Mouse (Mus musculus): Measurements from ENCODE around the gene Asl. TPM values are rescaled to one million over a fixed set of nuclear protein-coding genes. Genes with fewer than 3 reads are reported as not detected.

Gene Asl
- 131 and 168 TPM in 2 replicates for total RNA-seq (2021)
- long read RNA-seq, experiment 1, transcript Asl-205 (17 exons, 1,824 nt), result major isoform, 90 of 190 reads
- long read RNA-seq, experiment 1, transcript Asl-203 (16 exons, 2,413 nt), result minor isoform, 64 of 190 reads
- long read RNA-seq, experiment 1, partial matches to known transcripts, result 6 of 190 reads
- long read RNA-seq, experiment 1, other reads (novel, unspliced or antisense), result 30 of 190 reads
- long read RNA-seq, experiment 2, transcript Asl-203 (16 exons, 2,413 nt), result major isoform, 72 of 180 reads
- long read RNA-seq, experiment 2, transcript Asl-205 (17 exons, 1,824 nt), result minor isoform, 62 of 180 reads
- long read RNA-seq, experiment 2, partial matches to known transcripts, result 13 of 180 reads
- long read RNA-seq, experiment 2, other reads (novel, unspliced or antisense), result 33 of 180 reads

DNA sequence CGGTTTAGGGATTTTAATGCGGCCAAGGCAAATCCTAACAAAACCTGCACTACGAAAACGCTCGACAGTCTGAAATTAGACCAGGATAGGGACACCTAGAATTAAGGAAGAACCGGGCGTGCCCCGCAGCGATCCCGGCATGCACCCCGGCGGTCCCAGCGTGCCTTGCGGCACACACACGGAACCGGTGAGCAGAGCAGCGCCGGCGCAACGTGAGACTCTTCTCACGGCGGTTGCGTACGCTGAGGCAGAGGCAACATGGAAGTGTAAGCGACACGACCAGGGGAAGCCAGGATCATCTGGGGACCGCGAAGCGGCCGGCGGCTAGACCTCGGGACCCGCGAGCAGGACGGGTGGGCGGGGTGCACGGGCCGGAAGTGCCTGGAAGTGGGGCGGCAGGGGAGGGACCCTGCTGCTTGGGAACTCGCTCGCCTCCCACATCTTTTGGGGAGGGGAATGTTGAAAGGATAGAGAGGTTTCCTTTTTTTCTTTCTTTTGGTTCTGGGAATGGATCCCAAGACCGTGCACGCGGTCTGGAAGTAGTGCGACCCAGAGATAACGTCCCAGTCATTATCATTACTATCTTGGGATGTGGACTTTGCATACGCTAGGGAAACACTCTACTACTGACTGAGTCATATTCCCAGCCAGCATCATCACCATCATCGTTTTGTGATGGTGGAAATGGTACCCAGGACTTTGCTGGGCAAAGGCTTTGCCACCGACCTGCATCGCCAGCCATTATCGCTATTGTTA lies at the start of gene Asl, which contains the start of gene Crcp:
Asl (minus strand) TSS at position 106 of the 756 bp plus-strand sequence.
Crcp (plus strand) TSS at position 149 of the 756 bp plus-strand sequence.
- DNase-seq, result peak; percentile 92

DNA sequence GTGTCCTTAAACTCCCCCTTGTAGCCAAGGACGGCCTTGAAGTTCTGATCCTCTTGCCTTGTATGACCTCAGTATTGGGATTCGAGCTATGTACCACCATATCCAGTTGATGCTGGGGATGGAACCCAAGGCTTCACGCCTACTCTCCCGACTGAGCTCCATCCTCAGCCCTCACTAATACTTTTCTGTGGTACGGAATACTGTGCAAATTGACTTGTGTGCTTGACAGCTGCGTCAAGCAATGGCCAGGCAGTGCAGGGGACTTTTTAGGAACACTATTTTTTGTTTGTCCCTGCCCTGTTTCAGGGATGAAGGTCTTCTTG lies 49.7 kb upstream of the Asl start:
- DNase-seq, result no peak

DNA sequence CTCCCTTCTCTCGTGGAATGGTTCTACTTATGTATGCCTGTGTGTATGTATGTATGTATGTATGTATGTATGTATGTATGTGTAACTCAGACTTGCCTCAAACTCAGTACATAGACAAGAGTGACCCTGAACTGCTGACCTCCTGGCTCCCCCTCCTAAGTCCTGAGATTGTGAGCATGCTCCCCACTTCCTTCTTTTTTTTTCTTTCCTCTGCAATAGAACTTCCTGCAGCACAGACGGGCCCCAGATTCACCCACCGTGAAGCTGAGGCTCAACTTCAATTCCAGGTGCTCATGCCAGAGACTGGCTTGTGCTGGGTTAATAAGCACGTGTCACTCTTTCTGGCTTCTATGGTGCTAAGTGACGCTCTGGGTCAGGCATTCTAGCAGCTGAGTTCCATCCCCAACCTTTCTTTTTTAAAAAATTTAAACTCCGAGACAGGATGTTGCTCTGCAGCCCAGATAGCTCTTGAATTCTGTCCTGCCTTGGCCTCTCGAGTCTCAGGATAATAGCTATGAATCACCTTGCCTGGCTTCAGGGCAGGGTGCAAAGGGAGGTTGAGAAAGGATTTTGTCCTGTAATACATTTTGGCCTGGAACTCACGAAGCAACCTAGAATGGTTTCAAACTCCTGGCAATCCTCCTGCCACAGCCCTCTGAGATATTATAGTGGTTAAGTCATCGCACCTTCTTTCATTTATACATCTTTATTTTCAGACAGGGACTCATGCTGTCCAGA lies 49.2 kb upstream of the Asl start:
- peak; percentile 61 for DNase-seq

DNA sequence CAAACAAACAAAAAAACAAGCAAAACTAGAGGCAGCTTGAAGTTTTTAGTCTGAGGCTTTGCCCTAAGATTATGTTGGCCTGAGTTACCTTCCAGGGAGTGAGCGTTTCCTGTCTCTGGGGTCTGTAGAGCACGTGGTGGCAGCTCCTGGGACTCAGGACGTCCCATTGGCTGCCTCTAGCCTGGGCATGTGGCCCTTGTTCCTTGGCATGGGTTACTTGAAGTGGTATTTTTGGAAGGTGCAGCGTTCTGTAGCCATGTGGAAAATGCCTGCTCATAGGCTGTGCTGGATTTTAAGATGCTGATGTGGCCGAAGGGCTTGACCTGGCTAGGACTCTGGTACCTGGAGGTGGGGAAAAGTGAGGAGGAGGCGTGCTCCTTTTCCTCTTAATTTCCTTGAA lies 47.3 kb upstream of the Asl start:
- DNase-seq, result peak; percentile 50

DNA sequence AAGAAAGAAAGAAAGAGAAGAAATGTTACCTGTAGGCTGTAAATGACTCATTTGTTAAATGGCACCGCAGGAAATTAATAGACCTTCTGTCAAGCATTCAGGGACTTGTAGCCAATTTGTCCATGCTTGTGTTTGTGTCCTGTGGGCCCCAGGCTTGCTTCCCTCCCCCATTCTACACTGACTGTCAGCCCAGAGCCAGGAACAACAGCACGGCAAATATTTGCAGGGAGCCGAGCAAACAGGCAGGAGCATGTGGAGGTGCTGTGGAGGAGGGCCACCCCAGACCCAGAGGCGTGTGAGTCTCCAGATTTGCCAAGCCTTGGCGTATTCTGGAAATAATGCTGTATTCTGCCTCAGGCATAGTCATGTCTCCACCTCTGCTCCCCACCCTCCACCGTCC lies 45.4 kb upstream of the Asl start:
- no peak for DNase-seq

DNA sequence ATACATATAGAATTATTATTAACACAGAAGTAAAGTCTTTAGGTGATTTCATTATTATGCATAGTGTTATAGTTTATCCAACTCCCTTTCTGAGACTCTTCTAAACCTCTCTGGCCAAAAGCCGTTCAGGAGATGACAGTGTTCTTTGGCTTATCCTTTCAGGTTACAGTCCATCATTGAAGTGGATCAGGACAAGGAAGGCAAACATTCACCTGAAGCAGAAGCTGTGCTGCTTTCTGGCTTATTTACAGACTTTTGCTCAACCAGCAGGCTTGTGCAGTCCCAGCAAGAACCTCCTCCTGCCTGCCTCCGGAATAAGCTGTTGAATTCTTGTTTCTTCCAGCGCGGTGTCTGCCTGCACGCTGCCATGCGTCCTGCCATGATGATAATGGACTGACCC lies 44.0 kb upstream of the Asl start, which contains the start of gene Tpst1:
Tpst1 (plus strand) TSS at position 301 of the 400 bp plus-strand sequence.
- no peak for DNase-seq

DNA sequence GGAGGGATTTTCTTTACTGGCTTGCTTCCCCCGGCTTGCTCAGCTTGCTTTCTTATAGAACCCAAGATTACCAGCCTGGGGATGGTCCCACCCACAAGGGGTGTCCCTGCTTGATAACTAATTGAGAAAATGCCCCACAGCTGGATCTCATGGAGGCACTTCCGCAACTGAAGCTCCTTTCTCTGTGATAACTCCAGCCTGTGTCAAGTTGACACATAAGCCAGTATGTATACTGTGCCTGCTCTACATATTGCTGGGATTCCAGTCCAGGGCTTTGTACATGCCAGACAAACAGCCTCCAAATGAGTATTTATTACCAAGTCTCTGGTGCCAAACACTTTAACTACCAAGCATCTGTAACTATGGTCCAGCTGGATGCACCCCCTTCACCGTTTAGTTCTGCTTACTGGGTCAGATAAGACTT lies 38.8 kb upstream of the Asl start:
- no peak for DNase-seq

DNA sequence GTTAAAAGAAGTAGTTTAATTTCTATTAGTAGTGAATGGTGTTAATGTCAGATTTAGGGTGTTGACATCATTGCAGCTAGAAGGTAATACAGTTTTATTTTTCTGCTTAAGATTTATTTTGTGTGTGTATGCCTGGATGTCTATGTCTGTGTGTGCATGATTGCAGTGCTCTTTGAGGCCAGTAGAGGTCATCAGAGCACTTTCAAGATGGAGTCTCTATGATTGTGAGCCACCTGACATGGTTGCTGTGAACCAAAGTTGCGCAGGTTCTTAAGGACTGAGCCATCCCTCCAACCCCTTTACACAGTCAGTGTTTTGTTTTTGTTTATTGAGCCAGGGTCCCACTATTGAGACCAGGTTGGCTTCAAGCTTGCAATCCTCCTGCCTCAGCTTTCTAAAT lies 36.5 kb upstream of the Asl start:
- DNase-seq, result no peak

DNA sequence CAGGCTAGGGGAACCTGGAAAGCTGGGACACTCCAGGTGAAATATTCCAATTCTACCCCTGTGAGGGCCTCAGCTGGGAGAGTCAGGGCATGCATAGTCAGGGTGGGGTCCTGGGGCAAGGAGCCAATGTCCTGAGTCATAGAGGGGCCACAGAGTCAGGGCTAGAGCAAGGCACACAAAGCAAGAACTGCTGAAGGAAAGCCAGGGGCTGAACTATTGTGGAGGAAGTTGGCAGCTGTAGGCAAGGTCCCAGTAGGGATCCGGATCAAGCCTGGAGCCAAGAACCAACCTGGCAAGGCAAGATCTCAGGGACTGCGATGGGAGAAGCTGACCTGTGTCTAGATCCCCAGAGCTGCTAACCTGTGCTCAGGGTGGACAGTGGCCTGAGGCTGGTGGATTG lies 34.7 kb upstream of the Asl start:
- peak; percentile 39 for DNase-seq

DNA sequence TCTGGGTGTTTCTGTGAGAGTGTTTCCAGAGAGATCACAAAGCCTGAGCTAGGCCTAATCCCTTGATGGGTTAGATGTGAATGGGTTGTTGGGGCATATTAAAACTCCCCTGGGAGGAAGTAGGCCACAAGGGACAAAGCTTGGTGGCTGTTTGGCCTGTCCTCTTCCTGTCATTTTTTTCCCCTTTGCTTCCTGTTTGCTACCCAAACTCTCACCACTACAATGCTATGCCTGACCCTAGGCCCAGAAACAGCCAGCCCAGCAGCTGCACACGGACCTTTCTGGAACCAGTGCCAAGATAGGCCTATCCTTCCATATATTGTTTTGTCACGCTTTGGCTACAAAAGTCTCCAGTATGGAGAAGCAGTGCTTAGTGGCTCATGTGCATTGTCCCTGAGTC lies 33.0 kb upstream of the Asl start:
- no peak for DNase-seq

DNA sequence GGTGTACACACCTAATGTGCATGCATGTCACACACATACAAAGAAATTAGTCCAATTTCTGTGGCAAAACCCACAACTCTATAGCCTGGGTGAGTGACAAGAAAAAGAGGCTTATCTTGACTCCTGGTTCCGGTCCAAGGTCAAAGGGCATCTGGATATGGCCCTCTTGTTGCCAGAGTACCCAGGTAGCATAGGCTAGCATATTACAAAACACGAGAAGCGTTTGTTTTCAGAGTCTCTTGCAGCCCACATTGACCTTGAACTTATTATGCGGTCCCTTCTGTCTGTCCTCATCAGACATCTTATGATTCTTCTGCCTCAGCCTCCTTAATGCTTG lies 31.2 kb upstream of the Asl start:
- DNase-seq, result no peak

DNA sequence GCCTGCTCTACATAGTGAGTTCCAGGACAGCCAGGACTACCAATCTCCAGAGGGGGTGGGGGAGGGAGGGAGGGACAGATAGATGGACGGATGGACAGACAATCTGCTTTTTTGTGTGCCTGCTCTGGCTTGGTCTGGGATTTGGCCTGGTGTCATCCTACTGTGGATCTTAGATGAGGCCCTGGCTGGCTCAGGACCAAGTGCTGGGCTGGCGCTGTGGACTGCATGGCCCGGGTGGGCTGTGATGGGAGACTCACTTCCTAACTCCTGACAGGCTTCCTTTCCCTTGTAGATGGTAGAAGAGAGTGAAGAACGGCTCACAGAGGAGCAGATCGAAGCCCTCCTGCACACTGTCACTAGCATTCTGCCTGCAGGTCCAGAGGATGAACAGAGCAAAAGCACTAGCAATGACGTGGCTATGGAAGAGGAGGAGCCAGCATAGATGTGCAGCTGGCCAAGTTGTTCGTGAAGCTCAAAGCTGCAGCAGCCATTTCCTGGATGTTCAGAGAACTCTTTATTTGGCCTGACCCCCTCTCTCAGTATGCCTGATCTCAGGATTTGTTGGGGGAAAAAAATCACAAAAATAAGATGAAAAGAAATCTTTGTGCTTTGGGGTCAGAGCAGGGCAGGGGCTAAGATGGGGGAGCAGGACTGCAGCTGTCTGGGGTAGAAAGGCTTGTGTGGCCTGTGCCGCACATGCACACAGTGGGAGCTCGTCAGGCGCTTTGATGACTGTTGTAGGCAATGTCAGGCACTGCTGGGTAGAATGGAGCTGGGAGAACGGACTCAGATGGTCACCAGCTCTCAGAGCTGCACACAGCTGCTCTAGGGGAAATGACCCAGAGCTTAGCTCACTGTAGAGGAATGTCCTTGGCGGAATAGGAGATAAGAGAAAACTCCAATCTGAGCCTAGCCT lies 30.6 kb upstream of the Asl start:
- DNase-seq, result no peak

DNA sequence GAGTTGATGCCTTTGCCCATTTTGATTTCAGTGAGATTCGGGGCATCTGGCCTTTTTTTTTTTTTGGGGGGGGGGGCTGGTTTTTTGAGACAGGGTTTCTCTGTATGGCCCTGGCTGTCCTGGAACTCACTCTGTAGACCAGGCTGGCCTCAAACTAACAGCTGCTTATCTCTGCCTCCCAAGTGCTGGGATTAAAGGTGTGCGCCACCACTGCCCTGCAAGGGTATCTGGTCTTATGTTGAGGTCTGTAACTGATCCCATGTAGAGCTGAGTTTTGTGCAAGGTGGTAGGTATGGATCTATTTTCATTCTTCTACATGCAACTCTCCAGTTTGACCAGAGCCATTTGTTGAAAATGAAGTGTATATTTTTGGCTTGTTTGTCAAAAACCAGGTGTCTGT lies 27.3 kb upstream of the Asl start:
- DNase-seq, result no peak

DNA sequence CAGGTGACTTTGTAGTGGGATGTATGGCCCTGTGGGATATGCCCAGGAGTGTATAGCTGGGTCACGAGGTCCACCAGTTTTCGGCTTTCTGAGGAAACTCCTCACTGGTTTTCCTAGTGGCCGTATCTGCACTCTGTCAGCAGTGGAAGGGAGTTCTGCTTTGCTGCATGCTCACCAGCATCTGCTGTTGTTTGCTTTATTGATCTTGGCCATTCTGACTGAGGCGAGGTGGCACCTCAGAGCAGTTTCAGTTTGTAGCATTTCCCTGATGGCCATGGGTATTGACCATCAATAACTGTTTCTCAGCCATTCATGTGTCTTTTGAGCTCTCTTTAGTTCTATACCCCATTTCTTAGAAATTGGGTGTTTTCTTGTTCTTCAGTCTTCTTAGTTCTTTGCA lies 26.6 kb upstream of the Asl start:
- no peak for DNase-seq

DNA sequence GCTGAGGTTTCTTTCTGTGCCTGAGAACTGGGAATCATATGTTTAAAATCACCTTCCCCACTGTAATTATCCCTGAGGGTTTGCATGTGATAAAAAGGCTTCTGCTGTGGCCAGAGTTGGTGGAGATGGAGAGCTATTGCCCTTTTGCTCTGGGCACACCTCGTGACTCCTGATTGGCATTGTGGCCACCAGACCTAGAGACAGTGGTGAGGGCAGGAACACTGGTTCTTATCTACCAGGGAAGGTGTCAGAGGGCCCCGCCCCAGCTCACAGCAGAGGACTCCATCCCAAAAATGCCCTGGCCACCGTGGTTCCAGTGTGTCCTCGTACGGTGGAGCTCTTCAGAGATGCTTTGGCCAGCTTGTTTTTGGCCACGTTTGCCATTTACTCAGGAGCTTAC lies 23.9 kb upstream of the Asl start:
- DNase-seq, result no peak

DNA sequence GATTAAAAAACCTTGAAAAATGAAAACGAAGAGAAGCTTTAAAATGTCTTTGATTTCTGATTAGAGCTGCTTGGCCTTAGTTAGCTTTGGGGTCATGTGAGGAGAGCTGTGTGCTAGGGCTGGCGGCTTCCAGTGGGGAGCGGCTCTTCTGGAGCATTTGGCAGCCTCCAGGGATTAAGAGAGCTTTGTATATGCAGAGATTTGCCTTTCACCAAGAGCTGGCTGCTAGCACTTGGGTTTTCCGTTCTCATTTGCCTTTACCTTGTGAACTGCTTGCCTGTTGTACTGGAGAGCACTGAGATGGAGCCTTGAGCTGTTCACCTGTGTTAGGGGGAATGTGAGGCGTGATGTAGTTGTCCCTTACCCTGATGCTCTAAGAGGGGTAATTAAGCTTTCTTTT lies 23.5 kb upstream of the Asl start:
- DNase-seq, result no peak

DNA sequence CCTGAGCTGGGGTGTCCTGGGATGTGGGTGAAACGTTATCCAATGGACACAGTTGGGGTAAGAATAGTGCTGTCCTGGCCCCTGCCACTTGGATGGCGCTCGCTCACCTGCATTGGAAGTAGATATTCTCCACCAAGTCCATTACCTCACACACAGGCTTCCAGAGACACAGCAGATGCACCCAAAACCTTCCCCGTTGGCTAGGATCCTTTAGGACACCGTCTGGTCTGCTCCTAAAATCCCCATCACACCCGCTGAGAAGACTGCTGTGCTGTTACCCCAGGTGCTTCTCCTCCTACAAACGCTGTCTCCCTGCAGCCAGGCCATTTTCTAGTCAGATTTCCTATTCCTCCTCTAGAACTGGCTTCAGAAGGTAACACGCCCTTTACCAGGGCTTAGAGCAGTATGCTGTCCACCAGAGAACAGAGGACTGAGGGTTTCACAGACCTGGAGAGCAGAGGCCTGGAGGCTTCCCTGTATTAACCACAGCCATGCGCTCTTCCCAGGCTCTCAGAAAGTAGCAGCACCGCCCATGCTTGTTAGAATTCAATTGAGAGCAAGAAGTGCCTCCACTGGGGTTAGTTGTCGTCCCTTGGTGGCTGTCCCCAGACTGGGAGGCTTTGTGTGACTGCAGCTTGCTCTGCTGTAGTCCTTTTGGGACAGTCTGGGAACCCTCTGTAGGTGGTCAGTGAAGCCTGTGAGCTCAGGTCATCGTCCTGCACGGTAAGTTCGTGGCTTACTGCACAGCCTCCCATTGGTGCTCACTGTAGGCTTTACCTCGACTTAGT lies 22.2 kb upstream of the Asl start:
- no peak for DNase-seq

DNA sequence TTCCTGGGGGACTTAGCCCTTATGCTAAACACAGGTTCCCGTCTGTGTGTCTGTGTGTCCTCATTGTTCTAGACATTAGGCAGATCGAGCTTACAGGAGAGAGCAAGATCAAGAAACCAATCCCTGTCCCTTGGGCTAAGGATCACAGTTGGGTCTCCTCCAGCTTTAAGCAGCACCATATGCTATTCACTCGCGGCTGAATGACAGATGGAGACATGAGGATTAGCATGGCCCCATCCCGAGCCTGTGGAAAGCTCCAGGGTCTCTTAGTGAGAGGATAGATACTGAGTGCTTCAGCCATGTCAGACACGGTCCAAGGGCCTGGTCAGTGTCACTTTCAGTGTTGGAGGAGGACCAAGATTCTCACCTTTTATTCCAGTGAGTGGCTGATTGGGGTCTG lies 21.4 kb upstream of the Asl start:
- DNase-seq, result no peak

DNA sequence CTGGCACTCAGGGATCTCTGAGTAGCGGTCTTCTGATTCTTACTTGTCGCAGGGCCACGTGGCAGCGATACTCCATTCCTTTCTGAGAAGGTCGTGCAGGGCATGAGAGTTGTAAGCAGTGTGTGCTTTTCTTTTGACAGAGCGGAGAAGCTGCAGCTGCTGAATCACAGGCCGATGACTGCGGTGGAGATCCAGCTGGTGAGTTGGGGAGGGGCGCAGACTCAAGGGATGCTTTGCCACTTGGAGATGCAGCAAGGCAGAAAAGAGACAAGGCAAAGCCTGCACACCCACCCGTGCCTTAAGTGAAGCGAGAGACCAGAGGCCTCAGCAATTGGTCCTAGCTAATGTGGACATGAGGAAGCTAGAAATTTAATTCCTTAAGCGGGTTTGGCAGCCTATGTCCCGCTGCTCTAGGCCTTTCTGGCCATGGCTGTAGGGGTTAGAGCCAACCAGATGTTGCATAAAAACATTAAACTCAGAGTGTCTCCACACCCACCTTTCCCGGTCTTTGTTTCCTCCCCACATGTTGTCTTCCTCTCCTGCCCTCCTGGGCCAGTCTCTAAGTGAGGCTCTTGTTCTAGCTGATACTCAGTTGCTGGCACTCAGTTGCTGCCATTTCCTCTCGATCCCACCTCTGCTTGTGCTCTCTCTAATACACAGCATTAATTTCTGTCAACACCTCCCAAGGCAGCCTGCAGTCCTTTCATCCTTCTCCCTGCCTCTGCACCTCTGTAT lies 19.9 kb upstream of the Asl start:
- no peak for DNase-seq

DNA sequence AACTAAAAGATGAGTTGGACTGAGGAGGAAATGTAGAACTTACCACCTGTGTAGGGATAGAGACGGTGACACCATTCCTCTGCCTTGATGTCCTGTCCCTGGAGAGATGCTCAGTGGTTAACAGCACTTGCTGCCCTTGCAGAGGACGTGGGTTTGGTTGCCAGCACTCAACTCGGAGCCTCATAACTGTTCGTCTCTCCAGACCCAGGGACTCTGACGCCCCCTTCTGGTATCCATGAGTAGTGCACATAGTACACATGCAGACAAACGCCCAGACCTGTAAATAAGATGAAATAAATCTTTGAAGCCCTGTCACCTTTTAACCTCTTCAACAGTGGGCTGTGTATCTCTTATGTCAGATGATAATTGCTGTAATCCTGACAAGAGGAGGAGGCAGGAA lies 18.0 kb upstream of the Asl start:
- DNase-seq, result no peak

DNA sequence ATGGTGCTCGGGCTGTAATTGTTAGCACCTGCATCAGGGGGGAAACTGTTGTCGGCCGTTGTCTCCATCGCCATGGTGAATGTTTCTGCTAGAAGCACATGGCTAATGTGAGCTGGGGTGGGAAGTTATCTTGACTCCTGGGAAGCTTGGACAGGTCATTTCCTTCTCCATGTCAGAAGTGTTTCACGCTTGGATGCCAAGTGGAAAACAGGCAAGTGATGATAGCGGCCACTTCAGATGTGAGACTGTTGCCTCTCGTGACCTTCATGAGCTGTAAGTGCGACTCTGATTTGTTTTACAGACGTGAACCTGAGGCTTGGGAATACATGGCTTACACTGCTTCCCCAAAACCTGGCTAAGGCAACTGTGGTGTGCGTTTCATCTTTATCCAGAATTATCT lies 17.5 kb upstream of the Asl start:
- no peak for DNase-seq

Measured in adrenal gland, postnatal 14 days (tissue).